Comparison of ENCODE assay signal across 9 mouse cellular contexts in genomic region chr1:156184158-156184571, GRCm38 (mm10). TPM values are rescaled to one million over a fixed set of nuclear protein-coding genes. Genes with fewer than 3 reads are reported as not detected.
A peak's percentile ranks its signal among the peaks of the same experiment; 100 is the strongest.
DNase-seq lines count a peak whose midpoint lies in the region; ATAC-seq and TF ChIP-seq lines count a peak whose summit lies in the region.
"Had no signal": no experiment of that assay in that cellular context is flagged by ENCODE, and none has a peak within 500 bp of the region (broad histone marks: within the 10 kb centered on the region; RNA-seq: fewer than 3 reads in every experiment).

No protein-coding gene starts in this region.

- H3K9me3 ChIP-seq in stomach, embryonic 14.5 days (ENCODE audit: control insufficient read depth, low read depth, low read length) = no peaks in the 10 kb centered on the region
- H3K9me3 ChIP-seq in stomach, postnatal 0 days (ENCODE audit: control insufficient read depth, low read length) = no peaks in the 10 kb centered on the region
- no peaks in the 10 kb centered on the region for H3K9me3 ChIP-seq in hindbrain, embryonic 12.5 days (replicated peaks)
- H3K9me3 ChIP-seq in liver, embryonic 16.5 days (replicated peaks; ENCODE audit: control insufficient read depth, low read length) = no peaks in the 10 kb centered on the region

- no peak overlapping the region for H3K4me2 ChIP-seq in stomach, embryonic 14.5 days (replicated peaks; ENCODE audit: low read depth, low read length)
- H3K4me2 ChIP-seq in stomach, postnatal 0 days (replicated peaks; ENCODE audit: low read depth) = no peak overlapping the region
- H3K4me2 ChIP-seq in hindbrain, embryonic 12.5 days (replicated peaks) = no peak overlapping the region
- H3K4me2 ChIP-seq in liver, embryonic 16.5 days (ENCODE audit: low read depth, low read length) = no peak overlapping the region; the same call in 1 of the 2 replicates

- peaks cover 11% of the 10 kb centered on the region; the same call in 1 of the 2 replicates for H3K4me1 ChIP-seq in stomach, embryonic 14.5 days (ENCODE audit: control insufficient read depth, insufficient read depth, low read length)
- H3K4me1 ChIP-seq in stomach, postnatal 0 days (replicated peaks; ENCODE audit: control insufficient read depth, insufficient read depth) = no peaks in the 10 kb centered on the region; the same call in 1 of the 2 replicates
- H3K4me1 ChIP-seq in hindbrain, embryonic 12.5 days = peaks cover 27% of the 10 kb centered on the region
- no peaks in the 10 kb centered on the region for H3K4me1 ChIP-seq in liver, embryonic 16.5 days (ENCODE audit: control insufficient read depth, low read depth, low read length)

- no peak for TF ChIP-seq EP300 in stomach, postnatal 0 days (optimal IDR thresholded peaks at IDR 0.05)

- no peak overlapping the region for H3K9ac ChIP-seq in stomach, embryonic 14.5 days (replicated peaks; ENCODE audit: low read depth, low read length)
- no peak overlapping the region for H3K9ac ChIP-seq in stomach, postnatal 0 days (ENCODE audit: low read length)
- no peak overlapping the region for H3K9ac ChIP-seq in hindbrain, embryonic 12.5 days
- no peak overlapping the region for H3K9ac ChIP-seq in liver, embryonic 16.5 days (ENCODE audit: low read depth, low read length)

- WGBS in stomach, embryonic 14.5 days = 9% methylated on average over 11 of the region's 11 CpGs
- 11% methylated on average over 11 of the region's 11 CpGs for WGBS in stomach, postnatal 0 days
- 19% methylated on average over 11 of the region's 11 CpGs for WGBS in hindbrain, embryonic 12.5 days
- 25% methylated on average over 11 of the region's 11 CpGs for WGBS in liver, embryonic 16.5 days (ENCODE audit: insufficient replicate concordance)

- ATAC-seq in stomach, embryonic 14.5 days (ENCODE audit: insufficient number of reproducible peaks, insufficient read depth, low FRiP score, low read depth) = no peak
- ATAC-seq in stomach, postnatal 0 days (ENCODE audit: low FRiP score, low TSS enrichment) = no peak
- ATAC-seq in hindbrain, embryonic 12.5 days (ENCODE audit: low FRiP score) = peak; percentile 47; the same call in 1 of the 2 replicates
- ATAC-seq in liver, embryonic 16.5 days (ENCODE audit: low read depth) = 0 out of 2 replicates have a peak, but pooled peaks have one; percentile 13
- ATAC-seq in erythroid progenitor cell, adult 5-6 weeks (replicated peaks; ENCODE audit: low FRiP score, poor library complexity, severe bottlenecking) = no peak

- no peak for DNase-seq in stomach, postnatal 0 days (ENCODE audit: low spot score)
- no peak for DNase-seq in c-Kit-positive CD71-positive TER-119-positive erythroid progenitor cells, embryonic 14.5 days (ENCODE audit: low spot score)
- no peak for DNase-seq in cerebellum, adult 11-12 months
- DNase-seq in left cerebral cortex, postnatal 4 days = no peak

- no peak overlapping the region for H3K4me3 ChIP-seq in stomach, embryonic 14.5 days (ENCODE audit: low read depth, low read length)
- H3K4me3 ChIP-seq in stomach, postnatal 0 days (ENCODE audit: low read depth, low read length) = no peak overlapping the region
- H3K4me3 ChIP-seq in hindbrain, embryonic 12.5 days = no peak overlapping the region
- H3K4me3 ChIP-seq in liver, embryonic 16.5 days (ENCODE audit: low read depth, low read length) = no peak overlapping the region
- H3K4me3 ChIP-seq: myocyte had no signal

- intact Hi-C loops in left cerebral cortex, postnatal 4 days (cut with DNase I) = no loop called here

- no peaks in the 10 kb centered on the region for H3K36me3 ChIP-seq in stomach, embryonic 14.5 days (ENCODE audit: control insufficient read depth, insufficient read depth, low read length)
- no peaks in the 10 kb centered on the region for H3K36me3 ChIP-seq in stomach, postnatal 0 days (ENCODE audit: control insufficient read depth, insufficient read depth, low read length)
- no peaks in the 10 kb centered on the region for H3K36me3 ChIP-seq in hindbrain, embryonic 12.5 days
- H3K36me3 ChIP-seq in liver, embryonic 16.5 days (ENCODE audit: control insufficient read depth, insufficient read depth) = no peaks in the 10 kb centered on the region

- H3K27me3 ChIP-seq in stomach, embryonic 14.5 days (ENCODE audit: control insufficient read depth, insufficient read depth, low read length) = no peaks in the 10 kb centered on the region
- no peaks in the 10 kb centered on the region for H3K27me3 ChIP-seq in stomach, postnatal 0 days (ENCODE audit: control insufficient read depth, insufficient read depth, low read length)
- H3K27me3 ChIP-seq in hindbrain, embryonic 12.5 days = no peaks in the 10 kb centered on the region; the same call in 1 of the 2 replicates
- H3K27me3 ChIP-seq in liver, embryonic 16.5 days (ENCODE audit: control insufficient read depth, insufficient read depth, low read depth, low read length) = no peaks in the 10 kb centered on the region

- peak overlapping the region; percentile 61; the same call in 1 of the 2 replicates for H3K27ac ChIP-seq in stomach, embryonic 14.5 days (ENCODE audit: low read length)
- no peak overlapping the region for H3K27ac ChIP-seq in stomach, postnatal 0 days (replicated peaks)
- peak overlapping the region; percentile 46; the same call in 1 of the 2 replicates for H3K27ac ChIP-seq in hindbrain, embryonic 12.5 days
- no peak overlapping the region for H3K27ac ChIP-seq in liver, embryonic 16.5 days (ENCODE audit: low read length)

- TF ChIP-seq CTCF in stomach, postnatal 0 days (IDR thresholded peaks at IDR 0.05; ENCODE audit: low read depth) = no peak

RNA-seq across cellular contexts. Expression of gene Fam163a, which starts 20.7 kb away (rescaled TPM):
- polyA plus RNA-seq in stomach, embryonic 14.5 days (2014; fragmentation: Nextera tagmentation; extraction: Ambion mirVana) = 6.1 and 7.3 TPM in 2 replicates
- 1.2 and 1.5 TPM in 2 replicates for polyA plus RNA-seq in stomach, postnatal 0 days (2015; fragmentation: Nextera tagmentation; extraction: Ambion mirVana)
- 6.4 and 7.9 TPM in 2 replicates for polyA plus RNA-seq in hindbrain, embryonic 12.5 days (2016; fragmentation: Nextera tagmentation; extraction: Ambion mirVana)
- polyA plus RNA-seq in liver, embryonic 16.5 days (2015; fragmentation: Nextera tagmentation; extraction: Ambion mirVana) = 0.02 TPM in 2 replicates
- total RNA-seq in erythroid progenitor cell, adult 5-6 weeks (2015; ENCODE audit: low replicate concordance) = not detected in 2 replicates
- not detected in 2 replicates for total RNA-seq in erythroid progenitor cell, adult 5-6 weeks (2017; ENCODE audit: low replicate concordance)
- 1 to 10 TPM; 4.6 to 6.1 TPM for total RNA-seq in left cerebral cortex, postnatal 4 days (2021)
- polyA plus RNA-seq: myocyte had no signal

Comparison
In these comparisons a context has a peak if more than half of its experiments do, and no peak if none do; other contexts are left out.
1. H3K27ac ChIP-seq: peak in stomach, embryonic 14.5 days (single experiment) and hindbrain, embryonic 12.5 days (single experiment); none in stomach, postnatal 0 days (single experiment) and liver, embryonic 16.5 days (single experiment).
2. ATAC-seq: peak in hindbrain, embryonic 12.5 days (single experiment) and liver, embryonic 16.5 days (single experiment); none in stomach, embryonic 14.5 days (single experiment), stomach, postnatal 0 days (single experiment) and erythroid progenitor cell, adult 5-6 weeks (single experiment).